Mouse (Mus musculus) CD4-positive naive resting alpha-beta T cell, adult 76 days (primary cell): Measurements from ENCODE around the gene Npcd. TPM values are rescaled to one million over a fixed set of nuclear protein-coding genes. Genes with fewer than 3 reads are reported as not detected.

Source experiments
- total RNA-seq: library from RNA; stranded (reverse); gene quantifications from one replicate; pipeline ENCODE4 v1.2.4, GENCODE M21; 2023

Npcd gene
- total RNA-seq: not detected

DNA sequence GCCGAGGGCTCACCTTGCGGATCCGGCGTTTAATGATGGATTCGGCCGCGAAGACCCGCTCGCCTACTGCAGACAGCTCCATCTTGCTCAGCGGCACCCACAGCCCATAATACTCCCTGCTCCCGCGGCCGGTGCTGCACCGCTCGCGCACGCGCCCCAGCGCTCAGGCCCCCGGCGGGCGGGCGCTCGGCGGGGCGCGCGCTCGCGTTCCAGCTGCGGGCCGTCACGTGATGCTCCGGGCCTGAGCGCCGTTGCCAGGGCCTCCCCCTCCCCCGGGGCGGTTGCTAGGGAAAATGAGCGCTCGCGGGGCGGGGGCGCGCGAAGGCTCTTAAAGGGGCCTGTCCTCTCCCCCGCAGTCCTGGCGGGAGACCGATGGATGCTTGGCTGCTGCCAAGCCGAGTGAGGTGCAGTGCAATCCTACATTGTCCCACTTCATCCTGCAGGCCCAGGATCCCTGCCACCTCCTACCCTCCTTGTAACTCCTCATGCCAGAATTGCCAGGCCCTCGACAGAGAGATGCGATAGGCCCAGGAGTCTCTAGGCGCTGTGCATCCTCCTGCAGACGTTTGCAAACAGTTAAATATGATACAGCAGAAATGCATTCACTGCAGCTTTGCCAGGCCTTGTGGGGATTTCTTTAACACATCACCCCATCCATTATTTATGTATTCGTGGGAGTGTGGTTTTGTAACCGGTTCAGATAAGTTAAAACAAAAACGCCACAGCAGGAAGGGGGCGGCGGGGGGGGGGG is at the start of gene Npcd, which contains the start of gene Cbx6:
Npcd (minus strand) TSS at position 108 of the 751 bp plus-strand sequence.
Cbx6 (minus strand) TSS at position 559 of the 751 bp plus-strand sequence.

DNA sequence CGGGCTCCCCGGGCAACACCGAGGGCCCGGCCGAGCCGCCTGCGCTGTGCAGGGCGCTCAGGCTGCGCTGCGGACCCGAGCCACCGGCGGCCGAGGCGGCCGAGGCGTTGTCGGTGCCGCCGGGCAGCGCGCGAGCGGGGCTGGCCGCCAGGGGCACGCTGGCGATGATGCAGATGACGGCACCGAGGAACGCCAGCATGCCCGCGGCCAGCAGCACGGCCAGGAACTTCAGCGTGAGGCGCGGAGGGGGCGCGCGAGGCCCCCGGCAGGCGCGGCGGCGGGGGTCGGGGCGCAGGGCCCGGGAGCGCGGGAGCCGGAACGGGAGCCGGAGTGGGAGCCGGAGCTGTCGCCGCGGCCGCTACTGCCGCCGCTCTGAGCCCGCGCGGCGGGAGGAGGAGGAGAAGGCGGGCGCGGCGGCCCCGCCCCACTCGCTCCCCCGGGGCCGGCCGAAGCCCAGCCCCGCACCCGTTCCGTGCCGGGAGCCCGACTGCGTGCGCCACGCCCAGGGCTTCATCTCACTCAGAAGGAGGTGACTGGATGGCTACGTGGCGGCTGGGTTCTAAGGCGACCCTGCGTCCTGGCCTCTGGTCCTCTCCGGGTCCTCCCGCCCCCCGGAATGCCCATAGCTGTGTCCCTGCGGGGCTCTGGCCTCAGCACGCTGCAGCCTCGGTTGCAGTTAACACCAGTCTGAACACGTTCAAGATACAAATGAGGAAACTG is 29.5 kb downstream of the Npcd start, which contains the start of gene Nptxr:
Nptxr (minus strand) TSS at position 415 of the 720 bp plus-strand sequence.

DNA sequence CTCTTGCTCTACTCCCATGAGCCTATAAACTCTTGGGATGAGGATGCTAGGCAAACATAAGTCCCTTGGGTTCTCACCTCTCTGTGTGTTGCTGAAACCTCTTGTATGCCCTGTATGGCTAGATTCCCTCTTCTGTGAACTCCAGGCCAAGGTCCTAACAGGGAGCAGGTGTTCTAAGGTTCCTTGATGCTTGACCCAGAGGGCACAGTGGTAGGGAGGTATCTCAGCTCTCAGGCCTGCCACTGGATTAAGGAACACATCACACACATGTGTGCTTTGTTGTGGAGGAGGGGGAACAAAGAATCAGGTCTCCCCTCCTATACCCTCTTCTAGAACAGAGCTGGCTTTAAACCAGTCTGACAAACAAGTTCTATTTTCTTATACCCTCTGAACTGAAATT is 56.3 kb downstream of the Npcd start, which contains the start of gene Dnal4:
Dnal4 (minus strand) TSS at position 101 of the 400 bp plus-strand sequence.

DNA sequence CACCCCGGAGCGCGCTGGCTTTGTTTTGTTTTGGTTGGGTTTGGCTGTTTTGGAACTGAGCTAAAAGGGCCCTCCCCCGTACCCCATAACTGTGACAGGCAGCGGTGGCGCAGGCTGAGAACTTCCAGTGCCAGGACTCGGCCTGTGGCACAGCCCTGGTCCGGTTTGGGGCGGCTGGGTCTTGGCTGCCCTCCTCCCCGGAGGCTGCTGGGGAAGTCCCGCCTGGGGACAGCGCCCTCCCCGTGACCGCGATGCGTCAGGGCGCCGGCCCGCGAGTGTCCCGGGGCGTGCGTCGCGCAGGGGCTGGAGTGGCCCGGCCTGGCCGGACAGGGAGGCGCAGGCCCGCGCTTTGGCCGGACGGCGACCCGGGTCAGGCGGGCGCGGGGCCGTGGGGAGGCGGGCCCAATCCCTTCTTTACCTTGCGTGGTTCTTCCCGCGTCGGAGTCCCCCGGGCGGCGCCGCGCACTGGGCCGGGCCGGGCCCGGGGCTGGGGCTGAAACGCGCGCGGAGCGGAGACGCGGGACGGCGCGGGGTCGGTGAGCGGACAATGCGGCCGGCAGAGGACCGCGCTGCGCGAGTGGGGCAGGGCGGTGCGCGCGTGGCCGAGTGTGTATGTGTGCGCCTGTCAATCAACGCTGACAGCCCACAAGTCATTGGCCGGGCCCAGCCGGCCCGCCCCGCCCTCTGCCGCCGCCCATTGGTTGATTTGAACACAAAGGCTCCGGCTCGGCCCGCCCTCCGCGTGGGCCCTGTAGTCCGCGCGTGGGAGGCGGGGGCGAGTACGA is 91.9 kb downstream of the Npcd start, which contains the start of gene Sun2:
Sun2 (minus strand) TSS at position 616 of the 785 bp plus-strand sequence.

Other genes with a start within 250 kb of the Npcd start
- gene Dmc1, start 229.1 kb downstream of the Npcd start, total RNA-seq: not detected
- gene Fam227a, start 175.3 kb downstream of the Npcd start, total RNA-seq: 0.21 TPM
- gene Cby1, start 175.0 kb downstream of the Npcd start, total RNA-seq: 4.8 TPM
- 104 TPM for gene Tomm22, start 163.4 kb downstream of the Npcd start, total RNA-seq
- 28.1 TPM for gene Josd1, start 146.3 kb downstream of the Npcd start, total RNA-seq
- 133 TPM for gene Gtpbp1, start 143.4 kb downstream of the Npcd start, total RNA-seq
- 409 TPM for gene Sun2, start 91.7 kb downstream of the Npcd start, total RNA-seq
- gene Dnal4, start 56.4 kb downstream of the Npcd start, total RNA-seq: 6.2 TPM
- 0.32 TPM for gene Nptxr, start 29.5 kb downstream of the Npcd start, total RNA-seq
- 13.4 TPM for gene Cbx6, start 451 bp upstream of the Npcd start, total RNA-seq
- gene Apobec3, start 57.4 kb upstream of the Npcd start, total RNA-seq: 84.9 TPM
- gene Cbx7, start 136.9 kb upstream of the Npcd start, total RNA-seq: 136 TPM
- gene Pdgfb, start 180.7 kb upstream of the Npcd start, total RNA-seq: 1.3 TPM